Mouse (Mus musculus) E14TG2a.4 (cell line): Measurements from ENCODE around the gene Lix1.

Experiments
- CTCF ChIP-seq: conservative IDR thresholded peaks from 2 replicates; pipeline ENCODE4 v1.5.1; 2014; ENCODE audit warnings: low read length
- NANOG ChIP-seq: IDR thresholded peaks from 2 replicates; pipeline ENCODE4 v1.6.1; 2014; ENCODE audit warnings: borderline replicate concordance, low read length, mixed read lengths
- POU5F1 ChIP-seq: IDR thresholded peaks from 2 replicates; pipeline ENCODE4 v1.6.1; 2014; ENCODE audit warnings: low read length, borderline replicate concordance

- no peak for TF ChIP-seq CTCF
- no peak for TF ChIP-seq POU5F1
- no peak for TF ChIP-seq NANOG
Observed at GRCm38 (mm10) chr17:17451102-17451501, 48.6 kb downstream of the Lix1 start.
